Mouse (Mus musculus): ENCODE data around the gene Snip1.

DNA sequence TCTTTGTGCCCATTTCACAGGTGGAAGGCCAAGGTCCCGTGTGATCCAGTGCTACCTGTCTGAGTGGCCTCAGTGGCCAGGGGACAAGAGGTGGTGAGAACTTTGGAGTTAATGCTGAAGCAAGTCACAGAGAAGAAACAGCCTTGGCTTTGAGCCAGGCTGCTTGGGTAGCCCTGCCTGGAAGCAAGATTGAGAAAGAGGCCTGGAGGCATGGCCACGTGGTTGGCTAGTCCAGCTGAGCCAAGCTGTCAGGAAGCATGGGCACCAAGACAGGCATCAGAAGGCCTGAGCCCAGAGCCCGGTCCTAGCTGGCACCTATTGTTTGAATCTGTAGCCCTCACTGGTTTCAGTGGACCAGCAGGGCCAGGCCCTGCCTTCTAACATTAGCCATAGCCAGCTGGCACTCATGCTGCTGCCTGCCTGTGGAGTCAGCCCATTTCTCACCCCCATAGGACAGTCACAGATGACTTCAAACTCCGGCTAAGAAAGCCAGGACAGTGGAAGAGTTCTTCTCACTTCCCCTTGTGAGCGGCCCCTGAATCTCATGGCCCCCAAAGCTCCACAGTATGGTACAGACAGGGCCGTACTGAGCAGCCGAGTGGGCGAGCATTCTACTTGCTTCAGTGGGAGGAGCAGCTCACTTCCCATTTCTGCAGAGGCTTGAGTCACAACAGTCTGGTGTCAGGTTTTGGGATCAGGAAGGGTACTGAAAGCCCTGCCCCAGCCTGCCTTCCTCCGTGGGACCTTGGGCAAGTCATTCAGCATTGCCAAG, 49.8 kb downstream of the Snip1 start:
- TF ChIP-seq CTCF (IDR thresholded peaks at IDR 0.05; ENCODE audit: control insufficient read depth, insufficient read depth, insufficient read length): no peak
- TF ChIP-seq CEBPB (IDR thresholded peaks at IDR 0.05; ENCODE audit: low read depth): peak; percentile 67
- peak; percentile 84 for TF ChIP-seq USF1 (IDR thresholded peaks at IDR 0.05; ENCODE audit: low read depth)
